Mouse (Mus musculus): ENCODE measurements around the gene Rgma.

The Rgma gene

DNA sequence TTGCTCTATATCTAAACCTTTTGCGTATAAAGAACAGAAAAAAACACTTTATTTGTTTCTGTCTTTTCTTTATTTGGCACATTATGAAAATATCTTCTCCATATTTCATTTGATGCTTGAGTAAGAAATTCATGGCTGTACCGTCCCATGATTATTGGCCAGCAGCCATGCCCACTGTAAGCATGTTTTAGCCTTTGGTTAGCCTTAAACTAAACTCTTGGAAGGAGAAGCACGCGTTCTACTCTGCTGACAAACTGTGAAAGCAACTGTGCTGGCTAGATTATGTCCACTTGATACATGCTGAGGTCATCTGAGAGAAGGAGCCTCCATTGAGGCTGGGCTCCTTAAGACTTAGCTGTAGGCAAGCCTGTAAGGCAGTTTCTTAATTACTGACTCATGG, 66.9 kb downstream of the Rgma start:
- DNase-seq: no peak

DNA sequence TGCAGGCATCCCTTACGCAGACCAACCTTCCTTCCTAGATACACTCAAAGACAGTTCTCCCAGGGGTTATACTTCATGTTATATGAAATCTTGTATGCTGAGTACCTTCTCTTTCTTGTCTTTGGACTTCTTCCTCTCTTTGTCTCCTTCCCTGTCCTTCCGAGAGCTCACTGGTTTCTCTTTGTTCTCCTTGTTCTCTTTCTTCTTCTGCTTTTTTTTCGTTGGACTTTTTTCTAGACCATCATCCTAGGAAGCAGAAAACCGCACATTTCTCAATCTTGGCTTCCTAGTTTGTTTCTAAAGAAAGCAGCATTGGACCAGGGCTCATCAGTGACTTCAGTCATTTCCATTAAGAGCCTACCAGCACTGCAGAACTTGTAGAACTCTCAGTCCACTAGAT, 76.3 kb downstream of the Rgma start:
- no peak for DNase-seq

DNA sequence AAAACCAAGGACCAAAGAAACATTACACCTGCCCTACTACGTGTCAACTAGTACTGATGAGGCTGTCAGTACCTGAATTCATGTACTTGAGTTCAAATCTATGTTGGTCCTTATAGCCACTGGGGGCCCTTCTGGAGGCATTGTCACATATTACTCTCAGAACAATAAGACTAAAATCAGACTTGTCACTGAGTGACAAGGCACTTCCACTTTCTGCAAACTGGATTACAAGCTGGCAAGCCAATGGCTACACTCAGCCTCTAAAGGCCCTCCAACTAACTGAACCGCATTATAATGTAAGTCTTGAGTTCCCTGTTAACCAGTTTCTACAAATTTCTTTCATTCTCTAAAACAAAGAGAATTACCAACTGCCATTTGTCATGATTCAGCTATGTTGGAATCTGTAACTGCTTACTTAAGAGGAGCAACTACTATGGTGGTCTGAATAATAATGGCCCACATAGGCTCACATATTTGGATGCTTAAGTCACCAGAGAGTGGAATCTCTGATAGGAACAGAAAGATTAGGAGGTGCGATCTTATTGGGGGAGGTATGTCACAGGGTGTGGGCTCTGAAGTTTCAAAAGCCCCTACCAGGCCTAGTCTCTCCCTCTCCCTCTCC, 77.0 kb downstream of the Rgma start:
- DNase-seq: no peak

DNA sequence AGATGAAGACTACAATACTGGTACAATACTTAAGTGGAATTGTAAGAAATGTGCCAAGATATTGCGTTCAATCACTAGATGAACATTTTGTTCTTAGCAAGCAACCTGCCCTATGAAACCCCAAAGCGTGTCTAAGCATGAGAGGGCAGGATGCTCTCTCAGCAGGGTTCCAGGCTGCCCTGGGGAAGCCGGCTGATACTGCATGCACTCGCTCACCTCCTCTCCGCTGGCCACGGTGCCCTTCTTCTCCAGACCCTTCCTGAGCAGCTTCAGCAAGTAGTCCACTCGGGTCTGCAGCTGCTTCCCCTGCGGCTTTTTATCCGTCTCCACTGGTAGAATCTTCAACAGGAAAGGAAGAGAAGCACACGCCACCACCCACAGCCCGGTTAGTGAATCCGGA, 78.8 kb downstream of the Rgma start:
- DNase-seq: peak; percentile 61

DNA sequence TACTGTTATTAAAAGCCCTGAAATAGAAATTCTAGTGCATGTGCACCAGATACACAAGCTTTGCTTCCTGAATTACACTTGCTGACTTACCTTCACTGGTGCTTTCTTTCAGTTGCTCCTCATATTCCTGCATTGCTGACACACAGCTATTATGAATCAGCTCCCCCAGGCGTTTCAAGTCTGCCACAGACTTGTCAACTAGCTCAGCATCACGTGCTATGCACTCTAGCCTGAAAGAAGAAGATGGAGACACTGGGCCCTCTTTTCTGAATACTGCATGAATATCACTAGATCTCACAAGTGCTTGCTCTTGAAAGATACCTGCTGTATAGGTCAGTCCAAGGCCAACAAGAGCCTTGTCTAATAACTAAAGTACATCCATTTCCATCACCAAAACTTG, 88.2 kb downstream of the Rgma start:
- no peak for DNase-seq

DNA sequence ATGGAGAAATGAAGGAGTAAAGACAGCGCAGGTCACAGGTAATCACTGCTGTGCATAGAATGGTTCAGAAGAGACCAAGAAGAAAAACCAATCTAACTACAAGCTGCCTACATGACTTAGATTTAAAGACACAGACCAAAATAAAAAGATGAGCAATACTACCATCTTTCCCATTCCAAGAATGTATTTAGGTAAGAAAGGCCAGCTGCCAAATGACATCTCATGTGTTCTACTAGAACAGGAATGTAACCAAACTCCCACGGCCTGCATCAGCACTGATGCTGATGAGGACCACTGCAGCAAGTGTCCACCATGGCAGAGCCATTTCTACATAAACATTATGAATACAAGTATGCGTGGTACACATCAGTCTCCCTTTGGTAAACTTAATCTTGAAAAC, 92.4 kb downstream of the Rgma start:
- DNase-seq: no peak
